Mouse (Mus musculus): ENCODE measurements around the gene Nmb.

The Nmb gene

GRCm38 (mm10) chr7:80853218-80853617 lies 51.7 kb downstream of the Nmb start:
- DNase-seq = no peak
